Mouse (Mus musculus) lung, adult 18-20 months (tissue): ENCODE results near the gene Rdh16f2.
"Not testable (repeated sequence)": the region's sequence is repeated elsewhere in the genome, so short reads cannot be mapped to it uniquely, and the experiment has no call there.

Source experiments
- DNase-seq, 2 experiments: peaks; one replicate each; pipeline ENCODE4 v3.0.0; 2022; ENCODE audit warnings: mixed read lengths in 2 of 2

Gene Rdh16f2

GRCm38 (mm10) chr10:127866232-127866631, at the start of gene Rdh16f2:
Rdh16f2 (plus strand) TSS chr10:127866474.
- no peak for DNase-seq

DNA sequence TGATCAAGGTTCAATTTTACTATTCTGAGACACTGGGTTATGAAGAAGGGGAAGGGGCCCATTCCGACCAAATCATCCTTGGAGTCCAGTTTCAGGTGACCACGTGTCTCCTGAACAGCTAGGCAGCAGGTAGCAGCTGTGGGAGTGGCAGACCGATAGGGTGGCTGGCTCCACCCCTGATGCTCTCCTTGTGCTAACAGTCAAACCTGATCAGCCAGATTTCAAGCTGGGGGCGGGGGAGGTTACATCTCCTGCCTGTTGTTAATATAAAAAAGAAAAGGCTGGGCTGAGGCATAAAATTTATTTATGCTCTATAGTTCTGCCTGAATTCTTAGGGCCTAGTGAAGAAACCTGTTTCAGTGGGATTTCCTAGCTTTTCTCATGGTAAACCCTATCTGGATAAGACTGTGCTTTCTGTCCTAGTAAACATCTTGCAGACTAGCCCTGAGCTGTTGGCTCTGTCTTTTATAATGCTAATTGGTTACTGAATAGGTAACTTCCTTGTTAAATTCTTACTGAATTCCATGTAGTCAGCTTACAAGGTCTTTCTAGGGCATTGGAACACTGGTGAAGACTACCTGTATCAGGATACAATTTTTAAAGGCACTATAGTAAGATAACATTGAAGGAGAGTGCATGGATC, 48.9 kb upstream of the Rdh16f2 start:
- not testable (repeated sequence) for DNase-seq

GRCm38 (mm10) chr10:127821806-127822205, 44.5 kb upstream of the Rdh16f2 start:
- DNase-seq = not testable (repeated sequence)

GRCm38 (mm10) chr10:127825386-127825785, 40.9 kb upstream of the Rdh16f2 start:
- peak; percentile 12 to 24 for DNase-seq

- no peak for DNase-seq
Measured at GRCm38 (mm10) chr10:127829121-127829520, 37.2 kb upstream of the Rdh16f2 start.

DNA sequence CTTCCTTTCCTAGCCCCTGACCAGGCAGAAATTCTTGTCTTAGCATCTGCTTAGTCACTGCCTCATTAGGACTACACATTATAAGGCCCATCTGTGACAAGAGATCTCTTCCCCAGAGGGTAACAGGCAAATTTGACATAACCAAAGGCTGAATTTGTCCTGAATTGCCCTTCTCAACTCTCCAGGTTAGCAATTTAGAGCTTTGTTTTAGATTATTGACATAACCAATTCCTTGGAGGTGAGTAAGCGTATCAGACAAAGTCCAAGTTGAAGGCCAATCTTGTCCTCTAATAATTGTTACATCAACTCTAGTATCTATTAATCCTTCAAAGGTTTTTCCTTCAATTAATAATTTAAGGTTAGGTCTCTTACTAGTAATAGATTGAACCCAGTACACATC, 32.1 kb upstream of the Rdh16f2 start:
- DNase-seq = not testable (repeated sequence)

DNA sequence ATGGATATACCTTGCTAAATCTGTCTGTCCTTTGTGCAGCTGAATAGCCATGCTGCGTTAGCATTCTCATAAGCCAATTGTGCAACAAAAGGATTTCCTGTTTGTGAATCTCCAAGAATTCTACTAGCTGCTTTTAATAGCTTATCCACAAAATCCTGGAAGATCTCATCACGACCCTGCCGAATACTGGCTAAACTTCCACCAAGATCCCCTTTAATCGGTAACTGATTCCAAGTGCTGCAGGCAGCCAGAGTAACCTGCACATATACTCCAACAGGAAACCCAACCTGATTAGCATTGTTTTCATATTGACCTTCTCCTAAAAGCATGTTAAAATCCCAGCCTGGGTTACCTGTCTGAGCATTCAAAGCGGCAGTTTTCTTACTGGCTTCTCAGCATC, 31.0 kb upstream of the Rdh16f2 start:
- DNase-seq = no peak

DNA sequence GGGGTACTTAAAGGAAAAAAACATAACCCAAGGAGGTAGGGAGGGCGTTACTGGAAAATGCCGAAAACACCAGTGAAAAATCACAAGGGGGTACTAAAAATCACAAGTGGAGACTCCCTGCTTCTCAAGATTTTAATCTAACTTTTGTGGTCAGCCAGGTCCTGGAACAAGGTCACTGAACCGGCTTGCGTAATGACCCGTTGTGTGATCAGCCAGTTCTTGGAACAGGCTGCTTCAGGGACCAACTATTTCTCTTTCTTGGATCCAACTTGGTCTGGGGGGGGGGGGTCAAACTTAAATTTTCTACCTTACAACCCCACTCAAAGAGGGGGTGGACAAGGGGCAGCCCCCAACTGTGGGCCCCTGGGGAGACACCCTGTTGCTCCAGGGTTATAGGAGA, 28.5 kb upstream of the Rdh16f2 start:
- DNase-seq = peak; percentile 6 to 7

GRCm38 (mm10) chr10:127838539-127838938, 27.7 kb upstream of the Rdh16f2 start:
- no peak for DNase-seq

DNA sequence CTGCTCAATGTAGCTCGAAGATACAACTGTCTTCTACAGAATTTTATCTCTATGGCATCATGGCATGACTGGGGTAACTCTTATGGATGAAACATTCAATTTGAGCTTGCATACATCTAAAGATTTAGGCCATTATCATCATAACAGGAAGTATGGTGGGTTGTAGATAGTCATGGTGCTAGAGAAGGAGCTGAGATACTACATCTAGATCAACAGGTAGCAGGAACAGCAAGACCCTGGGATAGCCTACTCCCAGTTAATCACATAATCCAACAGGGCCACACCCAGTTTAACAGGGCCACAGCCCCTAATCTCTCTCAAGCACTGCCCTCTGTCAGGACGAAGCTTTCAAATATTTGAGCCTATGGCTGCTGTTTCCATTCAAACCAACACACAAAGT, 25.5 kb upstream of the Rdh16f2 start:
- no peak for DNase-seq

DNA sequence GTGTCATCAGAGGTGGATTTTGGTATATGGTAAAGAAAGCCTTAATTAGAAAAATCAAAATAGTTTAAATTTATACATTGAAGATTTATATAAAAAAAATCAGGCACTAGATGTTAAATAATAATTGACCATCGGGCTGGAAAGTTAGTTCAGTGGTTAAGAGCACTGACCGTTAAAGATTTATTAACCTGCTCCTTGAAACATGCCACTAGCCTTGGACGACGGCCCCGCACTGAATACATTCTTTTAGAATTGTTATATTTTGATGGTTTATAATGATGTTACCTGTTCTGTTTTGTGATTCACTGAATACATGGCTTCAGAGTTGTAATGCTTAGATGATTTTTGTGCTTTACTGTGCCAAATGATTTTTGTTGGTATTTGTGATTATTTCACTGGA, 20.3 kb upstream of the Rdh16f2 start:
- DNase-seq = not testable (repeated sequence)

- no peak for DNase-seq
Measured at GRCm38 (mm10) chr10:127848089-127848488, 18.2 kb upstream of the Rdh16f2 start.

DNA sequence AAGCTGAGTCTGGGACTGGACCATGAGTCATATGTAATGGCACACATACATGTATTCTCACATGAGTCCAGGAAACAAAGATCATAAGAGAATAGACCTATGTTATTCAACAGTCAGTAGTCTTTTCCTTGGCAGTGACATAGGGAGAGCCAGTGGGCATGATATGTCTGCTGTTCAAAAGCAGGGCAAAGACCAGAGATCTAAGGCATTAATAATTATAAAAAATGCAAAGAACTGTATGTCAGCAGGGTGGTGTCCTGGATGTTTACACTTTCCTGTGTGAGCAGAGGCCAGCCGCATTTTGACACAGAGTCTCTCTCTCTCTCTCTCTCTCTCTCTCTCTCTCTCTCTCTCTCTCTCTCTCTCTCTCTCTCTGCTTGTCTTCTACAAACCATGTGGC, 16.6 kb upstream of the Rdh16f2 start, which contains the start of gene Rdh19:
Rdh19 (plus strand) TSS at position 301 of the 400 bp plus-strand sequence.
- DNase-seq = no peak

DNA sequence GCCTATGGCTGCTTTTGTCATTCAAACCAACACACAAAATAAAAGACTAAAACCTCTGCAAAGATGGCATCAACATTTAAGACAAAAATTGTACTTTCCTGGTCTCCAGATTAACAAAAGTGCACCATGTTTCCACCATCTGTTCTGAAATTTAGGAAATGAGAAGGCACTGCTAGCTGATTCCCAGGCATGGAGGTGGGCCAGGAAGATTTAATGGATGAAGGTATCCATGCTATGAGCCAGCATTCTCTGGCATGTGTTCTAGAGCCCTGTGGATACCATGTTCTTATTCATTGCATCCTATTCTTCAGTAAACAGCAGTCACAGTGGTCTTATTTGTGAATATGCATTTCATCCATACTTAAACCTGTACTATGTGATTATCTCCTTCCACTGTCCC, 9.9 kb upstream of the Rdh16f2 start:
- no peak for DNase-seq

- DNase-seq = no peak
Measured at GRCm38 (mm10) chr10:127864931-127865330, 1.3 kb upstream of the Rdh16f2 start.

- peak in 1 of 2 experiments; percentile 35 for DNase-seq
Measured at GRCm38 (mm10) chr10:127872484-127872883, 6.2 kb downstream of the Rdh16f2 start.

DNA sequence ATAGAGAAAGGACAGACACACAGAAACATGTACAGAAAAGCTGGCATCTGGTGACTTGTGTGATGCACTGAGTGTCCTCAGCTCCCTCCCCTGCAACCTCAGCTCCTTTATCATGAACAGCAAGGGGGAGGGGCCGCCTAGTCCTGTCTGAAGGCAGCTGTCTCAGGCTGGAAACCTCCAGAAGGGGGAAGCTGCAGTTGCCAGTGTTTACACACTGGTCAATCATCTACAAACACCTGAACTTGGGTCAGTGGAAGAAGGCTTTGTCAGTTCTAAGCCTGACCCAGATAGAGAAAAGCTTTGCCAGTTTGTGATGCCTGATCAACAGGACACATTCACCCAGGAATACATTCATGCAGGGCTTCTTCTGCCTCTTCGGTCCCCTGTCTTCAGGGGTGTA, 11.4 kb downstream of the Rdh16f2 start:
- peak; percentile 59 to 65 for DNase-seq

DNA sequence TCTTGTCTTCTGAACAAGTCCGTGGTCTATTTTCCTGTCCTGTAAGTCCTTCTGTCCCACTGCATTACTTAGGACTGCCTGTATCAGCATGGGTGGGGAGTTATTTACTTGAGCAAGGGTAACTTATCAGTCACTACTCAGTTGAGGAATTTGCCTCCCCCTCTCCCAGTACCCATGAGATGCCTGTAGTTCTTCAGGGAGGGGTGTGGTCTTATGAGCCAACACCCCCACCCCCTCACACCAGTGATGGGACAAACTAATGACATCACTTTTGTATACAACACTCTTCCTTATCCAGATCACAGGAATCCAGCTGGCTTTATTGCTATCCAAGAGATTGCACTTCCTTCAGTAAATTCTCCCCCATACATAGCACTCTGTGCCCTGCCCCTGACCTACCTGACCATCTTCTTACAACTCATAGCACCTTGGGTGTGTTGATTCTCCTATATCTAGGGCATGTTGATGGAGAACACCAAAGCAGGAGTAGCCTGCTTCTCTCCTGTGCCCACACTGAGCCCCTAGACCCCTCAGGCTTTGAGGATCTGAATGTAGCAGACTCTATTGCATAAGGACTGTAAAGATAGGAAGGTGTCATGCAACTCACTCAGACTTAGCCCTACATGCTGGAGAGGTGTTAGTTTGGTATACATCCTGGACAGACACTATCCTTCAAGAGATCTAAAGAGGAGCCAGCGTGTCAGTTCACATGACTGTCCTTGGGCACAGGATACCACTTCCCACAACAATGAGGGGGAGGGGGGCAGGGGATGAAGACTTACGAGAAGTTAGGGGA, 12.2 kb downstream of the Rdh16f2 start:
- peak in 1 of 2 experiments; percentile 14 for DNase-seq

GRCm38 (mm10) chr10:127879155-127879688, 12.9 kb downstream of the Rdh16f2 start:
- peak; percentile 27 to 39 for DNase-seq

GRCm38 (mm10) chr10:127881041-127881440, 14.8 kb downstream of the Rdh16f2 start:
- peak in 1 of 2 experiments; percentile 48 for DNase-seq

GRCm38 (mm10) chr10:127886551-127886950, 20.3 kb downstream of the Rdh16f2 start:
- DNase-seq = no peak

DNA sequence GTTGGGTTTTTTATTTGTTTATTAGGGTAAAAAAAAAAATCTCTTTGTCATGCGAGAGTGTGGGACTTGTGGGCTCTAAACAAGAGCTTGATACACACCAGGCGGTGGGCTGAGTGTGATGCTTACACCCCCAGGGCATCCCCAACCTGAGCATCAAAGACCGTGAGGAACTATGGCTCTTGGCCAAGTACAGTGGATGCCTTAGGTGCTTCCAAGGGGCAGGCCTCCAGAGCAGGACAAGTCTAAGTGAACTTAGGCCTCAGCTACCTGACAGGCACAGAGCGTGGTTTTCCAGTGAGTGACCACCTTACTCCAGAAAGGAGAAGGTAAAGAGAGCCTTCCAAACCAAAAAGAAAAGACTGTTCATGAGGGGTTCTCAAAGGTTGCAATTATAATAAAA, 20.7 kb downstream of the Rdh16f2 start:
- DNase-seq = no peak

DNA sequence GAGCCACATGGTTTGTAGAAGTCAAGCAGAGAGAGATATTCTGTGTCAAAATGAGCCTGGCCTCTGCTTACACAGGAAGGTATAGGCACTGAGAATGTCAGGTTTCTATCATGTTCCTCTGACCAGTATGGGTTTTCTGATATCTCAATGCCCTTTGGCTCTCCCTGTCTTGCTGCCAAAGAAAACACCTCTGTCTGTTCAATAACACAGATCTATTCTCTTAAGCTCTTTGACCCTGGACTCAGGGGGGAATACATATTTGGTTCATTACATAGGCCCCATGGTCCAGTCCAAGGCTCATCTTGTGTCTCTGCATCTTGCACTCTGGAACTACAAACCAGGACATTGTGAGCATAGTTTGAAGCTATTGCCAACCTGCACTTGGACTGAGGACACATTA, 22.3 kb downstream of the Rdh16f2 start, which contains the start of gene Rdh7:
Rdh7 (minus strand) TSS at position 213 of the 400 bp plus-strand sequence.
- DNase-seq = no peak

- no peak for DNase-seq
Measured at GRCm38 (mm10) chr10:127891481-127891880, 25.2 kb downstream of the Rdh16f2 start.
